Mouse (Mus musculus): ENCODE results near the gene Daam1. TPM values are rescaled to one million over a fixed set of nuclear protein-coding genes. Genes with fewer than 3 reads are reported as not detected.

Gene Daam1
- total RNA-seq, 1 experiment from 2014 or later = 15.2 TPM

DNA sequence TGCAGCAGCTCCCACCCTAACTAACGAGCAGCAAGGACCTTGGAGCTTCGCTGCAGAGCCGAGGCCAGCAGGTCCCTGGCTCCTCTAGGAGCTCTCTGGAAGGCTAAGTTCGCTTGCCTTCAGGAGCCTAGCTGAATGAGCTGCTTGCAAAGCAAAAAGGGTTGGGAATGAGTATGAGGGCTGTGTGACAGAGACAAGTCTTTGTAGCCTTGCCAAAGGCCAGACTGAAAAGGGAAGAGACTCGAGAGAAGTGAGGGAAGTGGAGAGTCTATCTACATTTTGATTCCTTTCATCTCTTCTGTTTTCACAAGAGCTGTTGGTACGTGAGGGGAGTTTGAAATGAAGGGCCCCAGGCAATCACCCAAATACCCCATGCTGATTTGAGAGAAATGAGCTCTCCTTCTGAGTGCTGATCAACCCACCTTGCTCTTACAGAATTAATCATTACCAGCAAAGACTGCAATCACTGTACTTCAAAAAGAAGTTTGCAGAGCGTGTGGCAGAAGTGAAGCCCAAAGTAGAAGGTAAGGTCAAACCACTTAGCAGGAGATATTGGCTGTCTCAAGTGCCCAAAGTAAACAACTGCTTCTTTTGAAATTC, 145.6 kb downstream of the Daam1 start:
- no peak for ATAC-seq (replicated peaks; ENCODE audit: insufficient number of reproducible peaks, low FRiP score, low TSS enrichment, poor library complexity, severe bottlenecking)

DNA sequence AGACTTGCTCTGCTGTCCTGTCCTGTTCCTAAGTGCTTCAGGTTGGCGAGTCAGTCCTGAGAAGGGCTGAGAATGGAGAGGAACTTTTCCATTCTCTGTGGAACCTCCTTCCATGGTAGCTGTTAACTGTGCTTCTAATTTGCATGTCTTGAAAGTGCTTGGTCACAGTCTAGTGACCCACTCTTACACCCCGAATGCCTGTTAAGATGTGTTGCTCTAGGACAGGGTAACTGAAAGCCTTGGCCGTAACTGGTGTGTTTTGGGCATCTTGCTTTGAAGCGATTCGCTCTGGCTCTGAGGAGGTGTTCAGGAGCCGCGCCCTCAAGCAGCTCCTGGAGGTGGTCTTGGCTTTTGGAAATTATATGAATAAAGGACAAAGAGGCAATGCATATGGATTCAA, 146.5 kb downstream of the Daam1 start:
- no peak for ATAC-seq (replicated peaks; ENCODE audit: insufficient number of reproducible peaks, low FRiP score, low TSS enrichment, poor library complexity, severe bottlenecking)

DNA sequence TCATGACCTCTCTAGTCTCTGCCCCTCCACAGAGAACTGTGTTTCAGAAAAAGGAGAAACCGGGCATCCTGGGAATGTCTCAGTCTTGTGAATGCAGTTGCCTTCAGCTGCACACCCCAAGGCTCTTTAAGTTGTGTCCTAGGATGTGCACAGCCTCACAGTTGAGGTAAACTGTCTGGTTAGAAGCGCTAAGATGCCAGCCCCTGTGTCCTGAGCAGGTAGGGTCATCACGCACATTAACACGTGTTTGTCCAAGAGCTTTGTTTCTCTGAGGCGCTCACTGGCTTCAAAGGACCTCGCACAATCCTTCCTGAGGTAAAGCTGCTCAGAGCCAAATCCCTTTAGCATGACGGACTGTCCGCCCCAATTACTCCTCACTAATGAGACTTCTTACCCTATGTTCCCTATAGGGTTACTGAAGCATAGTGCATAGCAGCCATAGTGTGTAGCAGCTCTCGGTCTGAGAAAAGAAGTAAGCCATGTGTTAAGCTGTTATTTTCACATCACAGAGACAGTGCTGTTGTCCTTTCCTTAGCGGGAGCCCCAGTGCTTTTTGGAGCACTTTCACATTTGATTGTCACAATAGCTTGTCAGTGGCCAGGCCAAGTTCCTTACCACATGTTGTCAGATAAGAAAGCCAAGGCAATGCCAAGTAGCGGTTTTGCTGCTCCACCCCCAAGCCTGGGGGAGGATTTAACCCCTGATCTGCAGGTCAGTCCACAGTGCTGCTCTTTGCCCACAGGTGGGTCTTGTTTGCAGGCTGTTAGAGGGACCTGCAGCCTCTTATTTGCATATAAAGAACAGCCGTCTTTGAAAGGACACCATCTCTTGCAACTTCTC, 147.9 kb downstream of the Daam1 start:
- no peak for ATAC-seq (replicated peaks; ENCODE audit: insufficient number of reproducible peaks, low FRiP score, low TSS enrichment, poor library complexity, severe bottlenecking)

DNA sequence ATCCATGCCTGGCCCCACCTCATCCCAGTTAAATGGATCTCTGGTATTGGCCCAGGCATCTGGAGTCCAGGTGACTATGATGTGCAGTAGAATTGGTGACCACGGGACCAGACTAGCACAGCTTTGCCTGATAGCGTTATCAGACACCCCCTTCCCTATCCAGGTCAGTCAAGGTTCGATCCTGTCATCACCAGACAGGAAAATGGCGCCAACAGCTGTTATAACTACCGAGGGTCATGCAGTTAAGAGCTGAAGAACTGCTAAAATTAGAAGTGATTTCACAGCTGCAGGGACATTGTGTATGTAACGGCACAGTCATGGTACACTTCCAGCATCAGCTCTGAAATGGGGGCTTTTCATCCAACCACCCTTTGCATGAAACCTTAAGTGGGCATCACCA, 149.3 kb downstream of the Daam1 start:
- no peak for ATAC-seq (replicated peaks; ENCODE audit: insufficient number of reproducible peaks, low FRiP score, low TSS enrichment, poor library complexity, severe bottlenecking)

DNA sequence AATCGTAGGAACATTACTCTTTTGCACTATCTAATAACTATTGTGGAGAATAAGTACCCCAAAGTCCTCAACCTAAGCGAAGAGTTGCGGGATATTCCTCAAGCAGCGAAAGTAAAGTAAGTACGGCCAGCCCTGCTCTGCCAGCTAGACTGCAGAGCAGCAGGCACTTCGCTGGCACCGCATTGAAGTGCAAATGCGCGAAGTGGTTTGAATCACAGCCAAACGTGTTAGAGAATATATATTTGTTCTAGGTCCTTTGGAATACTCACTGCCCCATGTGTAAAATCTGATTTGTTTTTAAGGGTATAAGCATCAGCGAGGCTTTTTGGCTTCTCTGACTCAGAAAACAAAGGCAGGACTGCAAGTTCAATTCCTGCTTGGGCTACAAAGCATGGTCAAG, 149.9 kb downstream of the Daam1 start:
- no peak for ATAC-seq (replicated peaks; ENCODE audit: insufficient number of reproducible peaks, low FRiP score, low TSS enrichment, poor library complexity, severe bottlenecking)

DNA sequence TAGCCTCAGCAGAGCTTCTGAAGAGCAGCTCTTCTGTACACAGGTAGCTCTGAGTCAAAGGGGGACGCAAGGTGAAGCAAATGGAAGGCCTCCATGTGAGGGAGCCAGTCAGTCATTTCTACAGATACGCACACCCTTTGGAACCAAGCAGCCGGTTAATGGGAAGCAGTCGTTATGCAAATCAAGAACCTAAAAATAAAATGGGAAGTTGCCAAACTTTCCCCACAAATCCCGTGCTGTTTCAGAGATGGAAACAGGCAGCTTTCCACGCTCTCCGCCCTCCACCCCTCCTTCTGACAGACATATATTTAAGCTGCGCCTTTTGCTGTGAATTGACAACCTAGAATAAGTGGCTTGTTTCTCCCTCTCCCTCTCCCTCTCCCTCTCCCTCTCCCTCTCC, 150.4 kb downstream of the Daam1 start:
- no peak for ATAC-seq (replicated peaks; ENCODE audit: insufficient number of reproducible peaks, low FRiP score, low TSS enrichment, poor library complexity, severe bottlenecking)

DNA sequence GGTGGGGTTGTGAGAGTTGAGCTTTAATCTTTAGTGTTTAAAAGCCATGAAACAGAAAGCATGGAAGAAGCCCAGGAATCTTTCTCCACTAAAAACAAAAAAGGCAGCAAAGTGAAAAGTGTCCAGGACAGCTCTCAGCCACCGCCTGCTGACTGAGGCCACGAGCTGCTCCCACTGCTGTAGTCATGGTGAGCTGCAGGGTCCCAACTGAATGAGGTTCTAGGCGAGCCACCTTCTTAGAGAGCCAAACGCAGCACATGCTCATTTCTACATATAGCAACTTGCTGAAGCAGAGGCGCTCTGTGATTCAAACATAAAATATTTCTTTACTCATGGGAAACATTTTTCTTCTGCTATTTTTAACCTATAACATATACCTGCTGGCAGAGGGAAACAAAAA, 150.9 kb downstream of the Daam1 start:
- ATAC-seq (replicated peaks; ENCODE audit: insufficient number of reproducible peaks, low FRiP score, low TSS enrichment, poor library complexity, severe bottlenecking) = no peak

DNA sequence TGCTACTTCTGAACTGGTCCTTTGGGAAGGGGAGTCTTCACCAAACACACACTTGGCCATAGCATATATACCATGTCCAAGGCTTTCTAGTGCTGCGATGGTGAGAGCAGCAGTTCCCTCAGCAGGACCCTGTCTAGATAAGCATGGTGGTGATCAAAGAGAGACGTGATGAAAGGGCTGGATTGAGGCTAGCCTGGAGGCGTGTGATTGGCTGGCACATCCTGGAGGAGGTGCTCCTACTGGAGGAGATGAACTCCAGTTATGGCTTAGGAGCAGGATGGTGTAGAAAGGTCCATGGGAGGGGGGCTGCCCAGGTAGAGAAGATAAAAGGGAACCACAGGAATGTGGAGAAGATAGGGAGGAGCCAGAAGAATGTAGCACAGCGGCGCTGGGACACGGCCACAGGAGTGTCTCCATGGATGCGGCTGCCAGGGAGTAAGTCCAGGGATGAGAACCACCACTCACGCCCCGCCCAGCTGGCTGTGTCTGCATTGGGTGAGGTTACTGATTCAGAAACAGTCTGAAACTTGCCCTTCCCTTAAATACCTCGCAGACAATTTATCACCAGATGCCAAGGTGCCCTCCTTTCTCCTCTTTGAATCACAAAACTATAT, 152.3 kb downstream of the Daam1 start:
- ATAC-seq (replicated peaks; ENCODE audit: insufficient number of reproducible peaks, low FRiP score, low TSS enrichment, poor library complexity, severe bottlenecking) = no peak

DNA sequence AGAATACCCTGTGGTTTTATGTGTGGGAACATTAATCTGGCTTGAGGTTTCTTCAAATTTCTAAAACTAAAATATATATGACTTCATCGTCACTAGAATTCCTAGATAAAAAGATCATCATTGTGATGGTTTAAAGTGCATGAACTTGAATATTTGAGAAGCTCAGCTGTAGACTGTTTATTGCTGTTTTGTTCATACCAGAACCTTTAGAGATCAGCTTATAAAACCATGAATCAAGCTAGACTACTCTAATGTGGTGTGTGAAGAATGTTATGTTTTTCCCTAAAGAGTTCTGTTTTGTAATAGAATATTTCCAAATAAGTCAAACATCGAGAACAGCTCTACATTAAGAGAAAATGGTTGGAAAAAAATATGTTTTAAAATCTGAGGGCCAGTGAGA, 156.3 kb downstream of the Daam1 start:
- no peak for ATAC-seq (replicated peaks; ENCODE audit: insufficient number of reproducible peaks, low FRiP score, low TSS enrichment, poor library complexity, severe bottlenecking)

DNA sequence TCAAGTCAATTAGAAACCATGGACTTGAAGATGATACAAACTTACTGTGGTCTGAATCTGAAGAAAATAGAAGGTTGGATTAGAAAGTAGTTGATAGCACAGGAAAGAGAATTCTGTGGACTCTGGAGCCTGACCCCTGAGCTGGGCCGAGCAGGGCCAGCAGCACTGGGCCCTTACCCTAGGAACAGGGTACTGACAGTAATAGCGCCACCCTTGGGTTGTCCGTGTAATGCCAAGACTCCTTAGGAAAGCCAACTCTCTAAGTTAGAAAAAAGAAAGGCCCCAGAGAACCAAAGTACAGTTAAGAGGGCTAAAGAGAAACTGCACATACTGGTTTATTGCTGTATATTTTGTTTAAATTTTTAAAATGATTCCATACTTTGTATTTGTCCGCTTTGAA, 157.0 kb downstream of the Daam1 start:
- ATAC-seq (replicated peaks; ENCODE audit: insufficient number of reproducible peaks, low FRiP score, low TSS enrichment, poor library complexity, severe bottlenecking) = no peak

DNA sequence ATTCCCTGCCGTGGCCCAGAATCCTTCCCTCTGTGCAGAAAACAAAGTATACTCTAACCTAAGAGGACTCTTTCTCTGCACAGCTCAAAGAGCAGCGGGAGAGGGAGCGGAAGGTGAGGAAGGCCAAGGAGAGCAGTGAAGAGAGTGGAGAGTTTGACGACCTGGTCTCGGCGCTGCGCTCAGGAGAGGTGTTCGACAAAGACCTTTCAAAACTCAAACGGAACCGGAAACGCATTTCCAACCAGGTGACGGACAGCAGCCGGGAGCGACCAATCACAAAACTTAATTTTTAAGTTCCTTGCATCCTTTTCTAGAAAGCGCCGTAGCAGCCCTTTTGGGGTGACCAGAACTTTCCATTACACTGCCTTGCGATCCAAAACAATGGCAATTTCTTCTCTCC, 158.7 kb downstream of the Daam1 start:
- no peak for ATAC-seq (replicated peaks; ENCODE audit: insufficient number of reproducible peaks, low FRiP score, low TSS enrichment, poor library complexity, severe bottlenecking)

DNA sequence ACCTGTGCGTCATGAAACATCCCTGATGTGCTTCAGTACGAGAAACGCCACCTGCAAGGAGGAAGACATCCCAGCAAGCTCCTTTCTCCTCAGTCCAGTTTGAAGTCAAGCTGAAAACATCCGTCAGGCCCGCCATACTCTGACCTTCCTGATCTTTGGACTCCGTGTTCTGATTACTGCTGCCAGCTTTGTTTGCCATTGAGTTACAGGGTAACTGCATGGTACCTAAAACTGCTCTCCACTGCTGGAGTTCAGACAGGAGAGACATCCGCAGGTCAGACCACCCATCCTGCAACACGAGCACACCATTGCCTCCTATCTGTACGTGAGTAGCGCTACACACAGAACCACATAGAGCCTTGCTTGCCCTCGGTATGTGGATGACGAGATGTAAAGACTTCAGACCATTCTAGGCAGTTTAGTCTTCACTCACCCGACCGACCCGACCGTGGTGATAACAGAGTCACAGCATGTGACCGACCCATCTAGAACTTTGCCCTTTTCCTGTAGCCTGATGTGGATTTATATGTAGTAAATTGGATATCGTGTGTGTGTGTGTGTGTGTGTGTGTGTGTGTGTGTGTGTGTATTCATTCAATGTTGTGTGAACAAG, 161.8 kb downstream of the Daam1 start:
- no peak for ATAC-seq (replicated peaks; ENCODE audit: insufficient number of reproducible peaks, low FRiP score, low TSS enrichment, poor library complexity, severe bottlenecking)

DNA sequence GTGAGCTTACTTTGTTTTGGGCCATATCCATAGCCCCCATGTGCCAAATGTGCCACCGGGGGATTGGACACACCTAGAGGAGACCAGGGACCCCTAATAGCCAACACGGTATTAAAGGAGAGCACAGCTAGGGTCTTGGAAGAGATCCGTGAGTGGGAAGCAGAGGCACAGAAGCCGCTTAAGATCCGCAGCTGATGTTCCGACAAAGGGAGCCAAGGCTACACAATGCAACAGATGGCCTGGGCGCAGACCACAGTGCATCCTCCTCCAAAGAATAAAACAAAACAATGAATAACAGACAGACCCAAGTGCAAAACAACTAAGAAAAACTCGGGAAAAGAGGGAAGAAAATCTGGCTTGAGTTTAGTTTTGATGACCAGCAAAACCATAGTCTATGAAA, 165.0 kb downstream of the Daam1 start:
- no peak for ATAC-seq (replicated peaks; ENCODE audit: insufficient number of reproducible peaks, low FRiP score, low TSS enrichment, poor library complexity, severe bottlenecking)

DNA sequence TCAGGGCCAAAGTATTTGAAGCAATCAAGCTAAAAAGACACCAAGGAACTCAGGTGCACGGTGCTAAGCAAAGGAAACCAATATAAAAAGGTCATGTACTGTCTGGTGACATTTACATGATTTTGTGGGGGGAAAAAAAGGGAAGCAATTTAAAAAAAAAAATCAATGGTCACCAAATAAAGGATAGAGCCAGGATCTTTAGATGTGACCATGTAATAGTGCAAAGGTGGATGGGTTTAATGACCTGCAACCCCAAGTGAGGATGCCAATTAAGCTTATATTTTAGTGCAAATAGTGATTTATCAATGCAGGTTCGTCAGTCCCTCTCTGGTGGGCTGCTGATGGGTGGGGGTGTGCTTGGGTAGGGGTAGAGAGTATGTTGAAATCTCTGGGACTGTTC, 166.0 kb downstream of the Daam1 start:
- no peak for ATAC-seq (replicated peaks; ENCODE audit: insufficient number of reproducible peaks, low FRiP score, low TSS enrichment, poor library complexity, severe bottlenecking)

DNA sequence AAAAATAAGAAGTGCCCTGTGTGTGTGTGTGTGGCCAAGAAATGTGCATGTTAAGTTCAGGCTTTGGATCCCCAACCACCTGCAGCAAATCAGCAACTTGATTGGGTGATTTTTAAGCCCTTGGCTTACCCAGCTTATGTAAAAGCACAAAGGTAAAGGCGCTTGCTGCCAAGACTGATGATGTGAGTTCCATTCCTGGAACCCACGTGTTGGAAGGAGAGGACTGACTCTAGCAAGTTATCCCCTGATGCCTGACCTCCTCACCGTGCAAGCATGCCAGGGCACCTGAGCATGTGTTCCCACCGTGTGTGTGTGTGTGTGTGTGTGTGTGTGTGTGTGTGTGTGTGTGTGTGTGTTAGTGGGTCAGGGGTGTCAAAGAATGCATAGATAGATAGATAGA, 166.5 kb downstream of the Daam1 start:
- no peak for ATAC-seq (replicated peaks; ENCODE audit: insufficient number of reproducible peaks, low FRiP score, low TSS enrichment, poor library complexity, severe bottlenecking)

DNA sequence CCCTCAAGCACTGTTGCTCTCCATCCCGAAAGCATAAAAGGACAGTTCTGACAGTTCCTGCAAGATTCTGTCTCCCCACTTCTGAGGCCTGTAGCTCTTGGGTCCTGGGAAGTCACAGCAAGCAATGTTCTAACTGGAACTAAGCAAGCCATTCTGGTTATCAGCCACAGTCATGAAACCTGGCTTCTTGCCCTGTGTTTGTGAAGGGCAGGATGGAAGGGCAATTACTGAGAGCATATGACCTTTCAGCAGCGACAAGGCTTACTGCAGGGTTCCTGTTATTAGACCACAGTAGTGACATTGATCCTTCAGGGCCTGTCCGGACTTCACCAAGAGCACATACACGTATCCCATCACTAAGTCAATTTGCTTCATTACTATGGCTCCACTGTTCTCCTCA, 167.8 kb downstream of the Daam1 start:
- ATAC-seq (replicated peaks; ENCODE audit: insufficient number of reproducible peaks, low FRiP score, low TSS enrichment, poor library complexity, severe bottlenecking) = no peak

DNA sequence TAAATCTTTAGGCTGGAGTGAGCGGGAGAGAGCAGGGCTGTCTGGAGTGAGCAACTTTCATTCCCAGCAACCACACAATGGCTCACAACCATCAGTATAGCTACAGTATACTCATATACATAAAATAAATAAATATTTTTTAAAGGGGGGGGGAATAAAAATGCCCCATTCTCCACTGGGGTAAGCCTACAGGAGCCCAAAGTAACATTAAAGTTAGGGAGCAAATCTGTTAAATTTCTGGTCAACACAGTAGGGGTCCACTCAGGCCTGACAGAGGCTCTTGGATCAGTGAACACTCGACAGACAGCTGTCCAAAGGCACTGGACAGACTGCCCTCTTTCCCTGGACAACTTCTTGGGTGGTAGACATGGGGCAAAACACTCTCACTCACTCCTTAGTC, 168.8 kb downstream of the Daam1 start:
- no peak for ATAC-seq (replicated peaks; ENCODE audit: insufficient number of reproducible peaks, low FRiP score, low TSS enrichment, poor library complexity, severe bottlenecking)

DNA sequence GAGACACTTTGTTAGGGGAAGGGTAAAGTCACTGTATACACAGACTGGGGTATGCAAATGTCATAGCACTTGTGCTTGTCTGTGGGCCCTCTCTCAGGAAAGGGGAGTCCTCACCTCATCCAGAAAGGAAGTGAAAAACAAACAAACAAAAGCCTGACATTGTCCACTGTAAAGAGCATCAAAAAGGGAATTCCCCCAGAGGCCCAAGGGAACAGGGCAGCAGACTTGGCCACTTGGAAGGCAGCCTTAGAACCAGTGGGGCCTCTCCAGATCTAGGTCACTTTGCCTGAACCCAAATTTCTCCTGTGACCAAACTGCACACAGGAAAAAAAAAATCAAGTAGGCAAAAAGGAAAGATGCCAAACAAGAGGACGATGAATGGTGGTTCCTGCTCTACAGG, 170.9 kb downstream of the Daam1 start:
- no peak for ATAC-seq (replicated peaks; ENCODE audit: insufficient number of reproducible peaks, low FRiP score, low TSS enrichment, poor library complexity, severe bottlenecking)

DNA sequence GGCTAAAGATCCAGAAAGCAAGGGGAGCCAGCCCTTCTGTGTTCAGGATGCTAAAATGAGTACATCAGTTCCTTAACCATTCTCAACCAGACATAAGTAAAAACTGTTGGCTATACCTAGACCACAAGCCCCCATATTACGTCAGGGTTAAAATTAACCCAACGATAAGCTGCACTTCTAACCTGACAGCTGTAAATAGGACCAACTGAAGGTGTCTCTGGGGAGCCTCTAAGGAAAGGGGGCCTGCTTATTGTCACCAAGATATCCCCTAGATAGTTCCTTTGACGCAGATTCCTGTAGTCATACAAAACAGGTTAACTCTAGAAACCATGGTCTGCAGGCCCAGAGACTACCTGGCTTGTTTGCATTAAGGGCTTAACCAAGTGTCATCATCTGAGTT, 174.4 kb downstream of the Daam1 start:
- ATAC-seq (replicated peaks; ENCODE audit: insufficient number of reproducible peaks, low FRiP score, low TSS enrichment, poor library complexity, severe bottlenecking) = no peak

DNA sequence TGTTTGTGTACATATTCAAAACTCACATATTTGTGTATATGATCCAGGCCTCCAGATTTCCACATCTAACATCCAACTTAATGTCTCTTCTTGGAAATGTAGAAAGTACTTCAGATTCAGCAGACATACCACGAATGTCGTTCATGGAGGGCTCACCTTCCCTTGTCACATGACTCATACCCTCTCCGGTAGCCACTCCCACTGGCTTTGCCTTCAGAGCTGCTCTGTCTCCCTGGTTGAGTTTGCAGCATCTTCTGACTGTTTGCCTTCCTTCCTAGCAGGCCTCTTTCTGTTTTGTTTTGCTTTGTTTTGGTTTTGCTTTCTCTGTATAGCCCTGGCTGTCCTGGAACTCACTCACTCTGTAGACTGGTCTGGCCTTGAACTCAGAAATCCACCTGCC, 176.8 kb downstream of the Daam1 start:
- no peak for ATAC-seq (replicated peaks; ENCODE audit: insufficient number of reproducible peaks, low FRiP score, low TSS enrichment, poor library complexity, severe bottlenecking)

All from monocyte, adult 5-6 weeks (primary cell).